Mouse (Mus musculus) liver, adult 2 months (tissue): ENCODE data around the gene Prkcz. TPM values are rescaled to one million over a fixed set of nuclear protein-coding genes. Genes with fewer than 3 reads are reported as not detected.

ENCODE experiments used
- DNase-seq: peaks from one replicate; pipeline ENCODE4 v3.0.0-alpha.2; 2011; ENCODE audit warnings: low read depth, low spot score; ENCODE audit errors: extremely low read depth
- H3K27ac ChIP-seq: fragments of 200-500 bp; replicated peaks from 2 replicates; pipeline ENCODE4 v1.5.1; 2012; ENCODE audit warnings: low read depth, mild to moderate bottlenecking, control low read depth, inconsistent platforms, low read length; ENCODE audit not compliant: insufficient read depth
- H3K27me3 ChIP-seq: fragments of 200-500 bp; 2 replicates; pipeline ENCODE4 v1.6.1; 2012; ENCODE audit warnings: mild to moderate bottlenecking, moderate library complexity, low read length, inconsistent platforms; ENCODE audit not compliant: control insufficient read depth, insufficient read depth
- H3K36me3 ChIP-seq: fragments of 200-500 bp; 2 replicates; pipeline ENCODE4 v1.6.1; 2012; ENCODE audit warnings: low read length, inconsistent platforms; ENCODE audit not compliant: control insufficient read depth, insufficient read depth
- H3K4me1 ChIP-seq: fragments of 200-500 bp; 2 replicates; pipeline ENCODE4 v1.6.1; 2011; ENCODE audit warnings: low read length; ENCODE audit not compliant: control insufficient read depth, insufficient read depth
- H3K4me3 ChIP-seq: fragments of 200-500 bp; 2 replicates; pipeline ENCODE4 v1.5.1; 2011; ENCODE audit warnings: low read depth, mild to moderate bottlenecking, control low read depth, low read length, moderate library complexity; ENCODE audit not compliant: insufficient read depth
- H3K79me2 ChIP-seq: fragments of 200-500 bp; 2 replicates; pipeline ENCODE4 v1.6.1; 2012; ENCODE audit warnings: inconsistent platforms, mild to moderate bottlenecking, low read length, moderate library complexity; ENCODE audit not compliant: control insufficient read depth, insufficient read depth
- H3K9ac ChIP-seq: fragments of 200-500 bp; 2 replicates; pipeline ENCODE4 v1.6.1; 2012; ENCODE audit warnings: low read depth, mild to moderate bottlenecking, control low read depth, inconsistent platforms, low read length
- CTCF ChIP-seq: fragments of 200-500 bp; IDR thresholded peaks from 2 replicates; pipeline ENCODE4 v1.5.1; 2011; ENCODE audit warnings: low read depth, low read length, control low read depth
- POLR2A ChIP-seq: fragments of 200-500 bp; IDR thresholded peaks from 2 replicates; pipeline ENCODE4 v1.6.1; 2011; ENCODE audit warnings: low read length, control low read depth; ENCODE audit not compliant: insufficient read depth; ENCODE audit errors: extremely low read depth
- whole genome bisulfite sequencing: fragments of 180-500 bp; shearing (Covaris S2); methylation state at CpG from one replicate; pipeline ENCODE4 v1.1.7; 2018; 5-methylcytosine and 5-hydroxymethylcytosine counted together
- polyA plus RNA-seq: library from polyadenylated mRNA; depleted of rRNA; stranded (reverse); fragments of >200 nt; gene quantifications from 2 replicates; pipeline ENCODE4 v1.2.3, GENCODE M21; 2012
- total RNA-seq: library from RNA; depleted of rRNA; stranded (reverse); fragments of >200 nt; gene quantifications from 2 replicates; pipeline ENCODE4 v1.2.3, GENCODE M21; 2014

The Prkcz gene
- total and polyA plus RNA-seq, 2 experiments, result 11.4 to 18.3 TPM

DNA sequence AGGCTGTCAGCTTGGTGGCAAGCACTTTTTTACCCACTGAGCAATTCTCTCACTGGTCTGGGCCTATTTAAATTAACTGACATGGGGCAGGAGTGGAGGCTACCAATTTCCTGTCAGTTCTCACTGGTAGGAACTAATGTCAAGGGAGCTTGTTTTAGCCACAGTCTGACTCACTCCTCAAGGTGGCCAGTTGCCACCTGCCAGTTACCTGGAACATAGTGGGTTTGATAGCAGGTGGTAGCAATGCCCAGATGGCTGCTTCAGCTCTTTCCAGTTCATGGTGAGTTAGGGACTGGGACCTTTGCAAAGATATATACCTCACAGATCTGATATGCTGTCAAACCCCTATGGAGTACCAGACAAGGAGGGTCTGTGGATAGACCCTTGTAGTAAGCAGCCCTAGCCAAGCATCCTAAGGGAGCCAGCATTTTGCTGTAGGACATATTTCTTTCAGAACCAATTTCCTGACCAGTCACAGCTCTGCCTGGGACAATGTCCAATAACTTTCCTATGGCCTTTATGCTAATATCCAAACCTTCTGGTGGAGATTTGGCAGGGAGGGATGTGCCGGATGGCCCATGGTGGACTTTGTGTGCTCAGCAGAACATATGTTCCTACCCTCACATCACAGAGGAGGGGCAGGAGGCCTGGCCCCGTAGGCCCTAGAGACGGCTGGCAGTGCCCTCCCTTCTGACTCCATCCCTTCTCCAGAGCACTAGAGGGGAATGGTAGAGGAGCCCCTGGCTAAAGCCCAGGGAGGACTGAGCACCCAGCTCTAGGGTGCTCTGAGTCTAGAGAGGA lies 96.4 kb downstream of the Prkcz start:
- H3K4me3 ChIP-seq, result no peak overlapping the region
- no peaks in the 10 kb centered on the region for H3K79me2 ChIP-seq
- H3K4me1 ChIP-seq, result 0 out of 2 replicates have a peak, but pooled peaks cover 1% of the 10 kb centered on the region
- WGBS, result 90% methylated on average over 3 of the region's 3 CpGs
- no peaks in the 10 kb centered on the region for H3K27me3 ChIP-seq
- no peak for DNase-seq
- H3K9ac ChIP-seq, result no peak overlapping the region
- no peak for TF ChIP-seq POLR2A
- H3K27ac ChIP-seq, result no peak overlapping the region
- no peaks in the 10 kb centered on the region; the same call in 1 of the 2 replicates for H3K36me3 ChIP-seq

- DNase-seq, result no peak
- WGBS, result 92% methylated on average over 6 of the region's 6 CpGs
- no peaks in the 10 kb centered on the region for H3K36me3 ChIP-seq
- H3K9ac ChIP-seq, result no peak overlapping the region
- H3K4me3 ChIP-seq, result no peak overlapping the region
- TF ChIP-seq POLR2A, result no peak
- H3K27me3 ChIP-seq, result no peaks in the 10 kb centered on the region
- H3K79me2 ChIP-seq, result no peaks in the 10 kb centered on the region
- no peak overlapping the region for H3K27ac ChIP-seq
- peaks cover 5% of the 10 kb centered on the region for H3K4me1 ChIP-seq
These were observed 108.9 kb downstream of the Prkcz start for GRCm38 (mm10) chr4:155252253-155252652.

DNA sequence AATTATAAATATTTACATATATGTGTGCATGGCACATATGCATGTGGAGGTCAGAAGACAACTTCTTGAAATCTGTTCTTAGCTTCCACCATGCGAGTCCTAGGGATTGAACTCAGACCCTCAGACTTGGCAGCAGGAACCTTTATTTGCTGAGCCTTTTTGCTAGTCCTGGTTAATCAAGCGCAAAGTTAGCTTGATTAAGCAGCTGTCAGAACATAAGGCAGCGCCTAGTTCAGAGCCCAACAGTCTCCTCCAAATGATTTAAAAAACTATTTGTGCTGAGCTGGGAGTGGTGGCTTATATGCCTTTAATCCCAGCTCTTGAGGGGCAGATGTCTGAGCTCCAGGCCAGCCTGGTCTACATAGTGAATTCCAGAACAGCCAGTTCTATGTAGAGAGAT lies 110.0 kb downstream of the Prkcz start:
- Histone ChIP-seq H3K9ac (no peak overlapping the region), H3K27me3 (no peaks in the 10 kb centered on the region), H3K4me3 (no peak overlapping the region), H3K36me3 (no peaks in the 10 kb centered on the region), H3K79me2 (no peaks in the 10 kb centered on the region), H3K27ac (no peak overlapping the region), H3K4me1 (peaks cover 5% of the 10 kb centered on the region)
- 87% methylated on average over 3 of the region's 3 CpGs for WGBS
- TF ChIP-seq POLR2A (no peak), CTCF (no peak)
- DNase-seq, result no peak

DNA sequence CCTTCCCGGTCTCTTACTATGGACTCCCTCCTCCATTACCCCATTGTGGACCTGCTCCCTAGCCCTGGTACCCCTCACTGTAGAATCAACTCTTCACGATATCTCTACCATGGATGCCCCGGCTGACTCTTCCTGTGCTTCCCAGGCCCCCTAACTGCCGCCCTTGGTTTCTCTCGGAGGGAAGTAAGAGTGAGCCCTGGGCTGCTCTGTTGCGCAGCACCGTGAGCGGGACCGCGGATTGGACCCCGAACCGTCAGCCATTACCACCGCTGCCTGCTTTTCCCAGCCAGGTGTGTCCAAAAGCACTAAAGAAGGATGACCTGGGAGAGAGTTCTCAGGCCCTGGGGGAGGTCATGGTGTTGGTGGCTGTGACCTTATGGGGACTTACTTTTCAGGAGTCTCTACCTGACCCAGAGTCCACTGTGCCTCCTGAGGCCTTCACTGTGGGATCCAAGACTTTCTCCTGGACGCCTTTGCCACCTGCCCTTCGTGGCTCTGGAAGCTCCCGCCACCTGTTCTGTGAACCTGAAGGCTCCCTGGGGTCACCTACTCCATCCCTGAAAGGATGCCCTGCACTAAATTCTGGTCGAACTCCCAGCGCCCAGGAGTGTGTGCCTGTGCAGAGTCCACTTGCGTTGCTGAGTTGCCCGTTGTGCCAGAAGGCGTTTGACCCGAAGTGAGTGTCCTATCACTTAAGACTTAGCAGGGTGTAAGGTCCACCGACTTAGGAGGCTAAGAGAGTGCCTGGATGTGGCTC lies 110.6 kb downstream of the Prkcz start:
- 14% methylated on average over 23 of the region's 23 CpGs for WGBS
- peak overlapping the region; percentile 74 for H3K9ac ChIP-seq
- H3K4me1 ChIP-seq, result peaks cover 9% of the 10 kb centered on the region
- no peak for DNase-seq
- peak overlapping the region; percentile 72 for H3K4me3 ChIP-seq
- no peaks in the 10 kb centered on the region for H3K79me2 ChIP-seq
- H3K27me3 ChIP-seq, result no peaks in the 10 kb centered on the region
- no peaks in the 10 kb centered on the region for H3K36me3 ChIP-seq
- TF ChIP-seq CTCF (no peak), POLR2A (no peak)
- peak overlapping the region; percentile 73 for H3K27ac ChIP-seq

- no peaks in the 10 kb centered on the region for H3K36me3 ChIP-seq
- peak; percentile 51 for DNase-seq
- under 1% methylated on average over 52 of the region's 58 CpGs for WGBS
- H3K4me1 ChIP-seq, result peaks cover 11% of the 10 kb centered on the region
- peak within 1 kb of the TSS; percentile 74 for H3K9ac ChIP-seq
- H3K79me2 ChIP-seq, result no peaks in the 10 kb centered on the region
- H3K4me3 ChIP-seq, result peak within 1 kb of the TSS; percentile 72
- H3K27me3 ChIP-seq, result no peaks in the 10 kb centered on the region
- TF ChIP-seq POLR2A (0 out of 2 replicates have a peak, but pooled peaks have one; percentile 34), CTCF (no peak)
- H3K27ac ChIP-seq, result peak within 1 kb of the TSS; percentile 73
These were observed 111.4 kb downstream of the Prkcz start, which contains the start of gene Faap20 for GRCm38 (mm10) chr4:155249648-155250351. Gene Faap20, plus strand, starts transcription at chr4:155249802.
